Mouse (Mus musculus) E14TG2a.4 (cell line): ENCODE results near the gene Syt9.

Experiments used
- H3K27me3 ChIP-seq: 2 replicates; pipeline ENCODE4 v1.6.1; 2014; ENCODE audit warnings: low read length, control low read depth; ENCODE audit not compliant: insufficient read depth
- H3K36me3 ChIP-seq: 2 replicates; pipeline ENCODE4 v1.6.1; 2014; ENCODE audit warnings: low read length, control low read depth; ENCODE audit not compliant: insufficient read depth
- H3K4me1 ChIP-seq: replicated peaks from 2 replicates; pipeline ENCODE4 v1.6.1; 2014; ENCODE audit warnings: low read depth, low read length, control low read depth
- H3K4me3 ChIP-seq: replicated peaks from 2 replicates; pipeline ENCODE4 v1.5.1; 2014; ENCODE audit warnings: mild to moderate bottlenecking, low read length
- H3K9me3 ChIP-seq: 2 replicates; pipeline ENCODE4 v1.6.1; 2014; ENCODE audit warnings: low read length, control low read depth
- CTCF ChIP-seq: conservative IDR thresholded peaks from 2 replicates; pipeline ENCODE4 v1.5.1; 2014; ENCODE audit warnings: low read length
- NANOG ChIP-seq: IDR thresholded peaks from 2 replicates; pipeline ENCODE4 v1.6.1; 2014; ENCODE audit warnings: borderline replicate concordance, low read length, mixed read lengths
- POU5F1 ChIP-seq: IDR thresholded peaks from 2 replicates; pipeline ENCODE4 v1.6.1; 2014; ENCODE audit warnings: low read length, borderline replicate concordance

Syt9 gene

DNA sequence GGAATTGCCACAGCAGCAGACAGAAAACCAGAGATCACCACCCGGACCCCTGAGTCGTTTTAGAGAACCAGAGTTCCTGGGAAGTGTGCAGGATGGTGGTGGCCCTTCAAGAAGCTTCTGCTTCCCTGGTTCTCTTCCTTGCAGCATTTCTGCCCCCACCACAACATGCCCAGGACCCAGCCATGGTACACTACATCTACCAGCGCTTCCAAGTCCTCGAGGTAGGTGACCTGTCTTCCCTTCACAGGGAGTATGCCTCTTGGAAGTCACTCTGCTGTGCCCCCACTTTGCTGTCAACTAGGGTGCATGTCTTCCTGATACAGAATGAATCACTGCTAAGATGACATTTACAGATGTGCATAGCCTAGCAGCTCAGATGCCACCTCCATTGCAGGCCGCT is 197.1 kb downstream of the Syt9 start:
- no peaks in the 10 kb centered on the region; the same call in 1 of the 2 replicates for H3K4me1 ChIP-seq
- H3K9me3 ChIP-seq: peaks cover 15% of the 10 kb centered on the region
- no peaks in the 10 kb centered on the region for H3K36me3 ChIP-seq
- TF ChIP-seq POU5F1: no peak
- TF ChIP-seq CTCF: no peak
- TF ChIP-seq NANOG: no peak
- H3K4me3 ChIP-seq: no peak overlapping the region
- no peaks in the 10 kb centered on the region for H3K27me3 ChIP-seq

DNA sequence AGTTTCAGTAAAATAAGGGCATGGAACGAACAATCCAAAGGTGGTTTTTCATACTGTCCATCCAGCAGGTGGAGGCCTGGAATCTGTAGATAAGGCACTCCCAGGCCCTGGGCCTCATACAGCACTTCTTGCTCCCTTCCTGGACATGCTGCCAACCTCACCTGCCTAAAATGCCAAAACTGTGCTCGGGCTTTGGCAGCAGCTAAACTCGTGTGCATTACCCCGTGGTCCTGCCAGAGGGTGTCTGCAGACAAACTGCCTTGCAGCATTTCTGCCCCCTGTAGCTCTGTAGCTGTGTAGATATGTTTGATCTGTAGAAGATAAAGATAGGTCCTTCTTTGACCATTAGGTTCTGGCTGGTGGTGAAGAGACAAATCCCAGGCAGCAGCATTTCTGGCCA is 198.4 kb downstream of the Syt9 start:
- peaks cover 15% of the 10 kb centered on the region for H3K9me3 ChIP-seq
- TF ChIP-seq POU5F1 (no peak), NANOG (no peak), CTCF (no peak)
- no peaks in the 10 kb centered on the region for H3K36me3 ChIP-seq
- H3K4me1 ChIP-seq: no peaks in the 10 kb centered on the region; the same call in 1 of the 2 replicates
- no peaks in the 10 kb centered on the region for H3K27me3 ChIP-seq
- no peak overlapping the region for H3K4me3 ChIP-seq

DNA sequence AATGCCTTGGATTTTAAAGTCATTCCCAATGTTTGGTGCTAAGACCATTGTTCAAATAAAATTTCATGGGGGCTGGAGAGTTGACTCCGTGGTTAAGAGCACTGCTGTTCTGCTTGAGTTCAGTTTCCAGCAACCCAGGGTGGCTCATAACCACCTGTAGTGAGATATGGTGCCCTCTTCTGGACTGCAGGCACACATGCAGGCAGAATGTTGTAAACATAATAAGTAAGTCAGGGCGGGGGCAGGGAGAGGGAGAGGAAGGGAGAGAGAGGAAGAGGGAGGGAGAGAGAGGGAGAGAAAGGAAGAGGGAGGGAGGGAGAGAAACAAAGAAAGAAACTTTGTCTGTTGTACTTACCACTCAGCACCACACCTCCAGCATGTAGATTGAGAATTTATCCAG is 203.3 kb downstream of the Syt9 start:
- no peak overlapping the region for H3K4me3 ChIP-seq
- no peaks in the 10 kb centered on the region for H3K4me1 ChIP-seq
- peaks cover 3% of the 10 kb centered on the region; the same call in 1 of the 2 replicates for H3K9me3 ChIP-seq
- H3K36me3 ChIP-seq: no peaks in the 10 kb centered on the region
- TF ChIP-seq CTCF: 0 out of 2 replicates have a peak, but pooled peaks have one; percentile 7
- no peak for TF ChIP-seq POU5F1
- no peaks in the 10 kb centered on the region for H3K27me3 ChIP-seq

DNA sequence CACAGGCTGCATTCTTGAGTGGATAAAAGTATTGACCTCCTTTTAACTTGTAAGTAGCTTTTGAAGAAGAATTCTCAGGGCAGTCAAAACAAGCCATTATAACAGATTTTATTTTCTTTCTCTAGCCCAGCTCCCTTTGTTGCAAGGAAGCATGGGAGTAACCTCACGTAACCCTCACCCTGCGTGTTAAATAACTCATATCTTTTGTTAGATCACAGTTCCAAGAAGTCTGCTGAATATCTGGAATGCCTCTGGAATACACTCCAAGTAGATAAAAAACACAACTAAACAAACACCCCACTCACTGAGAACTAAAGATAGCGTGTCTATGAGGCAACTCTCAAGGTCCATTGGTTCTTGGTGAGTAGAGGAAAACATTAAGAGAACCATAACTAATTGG is 203.7 kb downstream of the Syt9 start:
- no peaks in the 10 kb centered on the region for H3K27me3 ChIP-seq
- TF ChIP-seq CTCF (no peak), NANOG (no peak), POU5F1 (no peak)
- no peaks in the 10 kb centered on the region for H3K36me3 ChIP-seq
- no peaks in the 10 kb centered on the region for H3K4me1 ChIP-seq
- H3K4me3 ChIP-seq: no peak overlapping the region
- peaks cover 3% of the 10 kb centered on the region; the same call in 1 of the 2 replicates for H3K9me3 ChIP-seq

DNA sequence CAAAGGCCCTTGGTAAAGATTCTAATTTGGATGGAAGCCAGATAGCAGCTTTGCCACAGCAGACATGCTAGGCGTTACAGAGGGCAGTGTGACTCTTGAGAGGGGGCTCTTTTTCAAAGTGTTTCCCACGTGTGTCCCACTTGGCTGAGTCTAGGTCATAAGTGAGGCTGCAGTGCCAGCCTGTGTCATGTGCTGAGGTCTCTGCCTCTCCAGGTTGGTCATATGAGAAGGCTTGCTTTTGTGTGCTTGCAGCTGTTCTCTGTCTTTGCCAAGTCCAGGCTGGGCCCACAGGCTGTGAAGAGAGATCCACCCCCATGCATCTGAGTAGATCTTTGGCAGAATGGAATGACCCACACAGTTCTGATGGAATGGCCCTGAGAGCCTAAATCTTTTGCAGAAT is 222.1 kb downstream of the Syt9 start:
- Histone ChIP-seq H3K9me3 (no peaks in the 10 kb centered on the region), H3K4me1 (peaks cover 34% of the 10 kb centered on the region), H3K27me3 (peaks cover 4% of the 10 kb centered on the region; the same call in 1 of the 2 replicates), H3K4me3 (no peak overlapping the region), H3K36me3 (no peaks in the 10 kb centered on the region)
- no peak for TF ChIP-seq CTCF
- TF ChIP-seq NANOG: no peak
- TF ChIP-seq POU5F1: no peak

DNA sequence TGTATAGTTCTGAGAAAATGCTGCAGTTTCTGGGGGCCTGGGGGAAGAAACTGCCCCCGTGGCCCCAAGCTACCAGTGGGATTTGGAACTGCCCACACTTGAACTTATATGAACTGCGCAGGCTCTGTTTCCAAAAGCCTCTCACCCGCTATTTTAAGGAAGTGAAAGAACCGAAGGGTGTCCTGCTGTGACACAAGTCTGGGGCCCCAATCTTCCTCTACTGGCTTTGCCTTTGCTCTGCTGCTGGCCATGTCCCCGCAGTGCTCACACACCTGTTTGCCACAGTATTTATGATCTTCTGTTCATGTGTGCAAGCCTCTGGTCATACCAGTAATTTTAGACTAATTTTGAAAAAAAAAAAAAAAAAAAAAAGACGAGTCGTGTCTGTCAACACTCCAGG is 223.4 kb downstream of the Syt9 start:
- peak overlapping the region; percentile 88 for H3K4me3 ChIP-seq
- peaks cover 34% of the 10 kb centered on the region for H3K4me1 ChIP-seq
- TF ChIP-seq NANOG (no peak), CTCF (no peak), POU5F1 (no peak)
- H3K36me3 ChIP-seq: no peaks in the 10 kb centered on the region
- peaks cover 4% of the 10 kb centered on the region; the same call in 1 of the 2 replicates for H3K27me3 ChIP-seq
- peaks cover 8% of the 10 kb centered on the region; the same call in 1 of the 2 replicates for H3K9me3 ChIP-seq

DNA sequence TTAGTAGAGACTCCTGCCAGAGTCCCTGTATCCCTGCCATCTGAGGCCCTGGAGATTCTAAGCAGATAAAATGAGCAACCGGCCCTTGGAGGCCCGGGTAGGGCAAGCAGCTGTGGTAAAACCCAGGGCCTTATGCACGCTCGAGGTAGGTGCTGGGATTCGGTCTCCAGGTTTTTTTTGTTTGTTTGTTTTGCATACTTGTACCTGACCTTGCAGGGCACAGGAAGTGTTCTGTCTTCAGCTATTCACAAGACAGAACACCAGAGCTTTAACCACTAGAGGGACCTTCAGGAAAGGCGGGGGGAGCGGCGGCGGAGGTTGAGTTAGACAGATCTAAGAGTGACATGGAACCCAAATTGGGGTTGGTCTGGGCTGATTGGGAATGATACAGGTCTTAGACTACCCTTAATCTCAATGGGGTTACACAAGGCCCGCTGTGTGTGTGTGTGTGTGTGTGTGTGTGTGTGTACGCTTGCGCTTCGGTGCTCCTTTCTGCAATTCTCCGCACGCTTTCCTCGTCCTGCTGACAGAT is 223.9 kb downstream of the Syt9 start:
- peaks cover 12% of the 10 kb centered on the region for H3K9me3 ChIP-seq
- no peak for TF ChIP-seq POU5F1
- peak; percentile 24; the same call in 1 of the 2 replicates for TF ChIP-seq CTCF
- no peak for TF ChIP-seq NANOG
- peak overlapping the region; percentile 88 for H3K4me3 ChIP-seq
- peaks cover 4% of the 10 kb centered on the region; the same call in 1 of the 2 replicates for H3K27me3 ChIP-seq
- H3K36me3 ChIP-seq: no peaks in the 10 kb centered on the region
- H3K4me1 ChIP-seq: peaks cover 34% of the 10 kb centered on the region

DNA sequence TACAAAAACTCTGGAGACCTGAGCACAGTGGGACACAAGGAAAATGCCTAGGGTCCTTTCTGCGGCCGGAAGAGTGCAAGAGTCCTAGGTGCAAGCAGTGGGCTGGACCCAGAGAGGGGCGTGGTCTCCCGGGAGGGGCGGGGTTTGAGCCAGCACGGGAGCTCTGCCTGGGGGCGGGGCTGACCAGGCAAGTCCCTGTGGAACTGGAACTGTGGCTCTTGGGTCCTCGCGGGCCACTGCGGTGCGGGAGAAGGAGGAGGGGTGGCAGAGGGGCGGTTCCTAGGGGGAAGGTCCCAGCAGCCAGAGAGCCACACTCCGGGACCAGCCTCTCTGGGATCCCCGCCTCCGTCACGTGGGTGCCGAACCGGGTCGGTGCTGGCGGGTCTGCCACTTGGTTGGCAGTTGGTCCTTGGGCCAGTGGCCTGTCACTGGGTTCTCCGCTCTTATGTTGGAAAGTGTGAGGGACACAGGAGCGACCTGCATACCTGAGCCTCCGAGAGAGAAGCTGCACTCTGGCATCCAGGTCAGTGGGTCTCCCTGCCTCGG is 224.4 kb downstream of the Syt9 start, which contains the start of gene Ppfibp2:
TSS of gene Ppfibp2 (plus strand) at position 351 of the 546 bp plus-strand sequence.
- peaks cover 34% of the 10 kb centered on the region for H3K4me1 ChIP-seq
- H3K27me3 ChIP-seq: peaks cover 4% of the 10 kb centered on the region; the same call in 1 of the 2 replicates
- TF ChIP-seq CTCF: no peak
- TF ChIP-seq NANOG: no peak
- TF ChIP-seq POU5F1: no peak
- H3K4me3 ChIP-seq: peak within 1 kb of the TSS; percentile 88
- H3K9me3 ChIP-seq: peaks cover 12% of the 10 kb centered on the region
- H3K36me3 ChIP-seq: no peaks in the 10 kb centered on the region

DNA sequence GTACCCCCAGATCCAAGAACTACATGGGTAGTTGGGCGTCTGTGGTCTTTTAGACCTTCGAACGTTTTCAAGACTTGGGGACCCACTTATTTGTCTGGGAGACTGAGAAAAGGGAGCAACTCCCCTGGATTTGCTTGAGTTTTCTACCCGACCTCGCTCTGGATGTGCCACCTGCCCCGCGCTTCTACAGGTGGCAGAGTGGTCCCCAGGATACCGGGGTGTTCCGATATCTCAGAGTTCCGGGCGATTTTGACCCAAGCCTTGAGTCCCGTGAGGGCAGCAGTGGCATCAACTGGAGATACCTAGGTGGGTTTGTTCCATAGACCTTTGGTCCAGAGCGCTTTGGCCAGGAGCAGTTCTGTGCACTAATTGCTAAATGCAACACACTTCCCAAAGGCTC is 224.9 kb downstream of the Syt9 start:
- peak overlapping the region; percentile 88 for H3K4me3 ChIP-seq
- peaks cover 4% of the 10 kb centered on the region; the same call in 1 of the 2 replicates for H3K27me3 ChIP-seq
- H3K36me3 ChIP-seq: no peaks in the 10 kb centered on the region
- peaks cover 34% of the 10 kb centered on the region for H3K4me1 ChIP-seq
- H3K9me3 ChIP-seq: peaks cover 12% of the 10 kb centered on the region
- TF ChIP-seq NANOG (no peak), POU5F1 (no peak)
